ENCODE assay signal across 8 mouse cellular contexts in genomic region chr4:138972827-138973718, GRCm38 (mm10). TPM values are rescaled to one million over a fixed set of nuclear protein-coding genes. Genes with fewer than 3 reads are reported as not detected.
DNase-seq lines count a peak whose midpoint lies in the region; ATAC-seq lines count a peak whose summit lies in the region.

TSS of gene Tmco4 (plus strand) at chr4:138972888.

- peak; percentile 79 for ATAC-seq in embryonic facial prominence, embryonic 14.5 days (ENCODE audit: low read depth)
- peak; percentile 48; the same call in 1 of the 2 replicates for ATAC-seq in midbrain, embryonic 16.5 days

- H3K27me3 ChIP-seq in embryonic facial prominence, embryonic 14.5 days (replicated peaks; ENCODE audit: control insufficient read depth, insufficient read depth, low read length): no peaks in the 10 kb centered on the region
- no peaks in the 10 kb centered on the region for H3K27me3 ChIP-seq in midbrain, embryonic 16.5 days (ENCODE audit: control insufficient read depth, insufficient read depth, low read depth, low read length)

- H3K27ac ChIP-seq in embryonic facial prominence, embryonic 14.5 days (replicated peaks; ENCODE audit: low read depth, low read length): peak within 1 kb of the TSS; percentile 69
- H3K27ac ChIP-seq in midbrain, embryonic 16.5 days (ENCODE audit: low read length): no peak within 1 kb of the TSS

- H3K36me3 ChIP-seq in embryonic facial prominence, embryonic 14.5 days (ENCODE audit: control insufficient read depth, insufficient read depth, low read length): no peaks in the 10 kb centered on the region
- no peaks in the 10 kb centered on the region for H3K36me3 ChIP-seq in midbrain, embryonic 16.5 days (ENCODE audit: control insufficient read depth, insufficient read depth, low read length)

- peak within 1 kb of the TSS; percentile 66 for H3K4me3 ChIP-seq in embryonic facial prominence, embryonic 14.5 days (ENCODE audit: low read depth, low read length)
- H3K4me3 ChIP-seq in midbrain, embryonic 16.5 days (ENCODE audit: low read depth, low read length): peak within 1 kb of the TSS; percentile 38

- peak within 1 kb of the TSS; percentile 98 for H3K4me2 ChIP-seq in embryonic facial prominence, embryonic 14.5 days (ENCODE audit: low read depth, low read length)
- H3K4me2 ChIP-seq in midbrain, embryonic 16.5 days (ENCODE audit: low read length): peak within 1 kb of the TSS; percentile 60

- 1% methylated on average over 51 of the region's 60 CpGs for WGBS in embryonic facial prominence, embryonic 14.5 days
- 1% methylated on average over 53 of the region's 60 CpGs for WGBS in midbrain, embryonic 16.5 days

- no peaks in the 10 kb centered on the region for H3K9me3 ChIP-seq in embryonic facial prominence, embryonic 14.5 days (ENCODE audit: control insufficient read depth, low read length)
- no peaks in the 10 kb centered on the region for H3K9me3 ChIP-seq in midbrain, embryonic 16.5 days (replicated peaks; ENCODE audit: control insufficient read depth, low read length, poor library complexity, severe bottlenecking)

- DNase-seq in A20 (ENCODE audit: low read depth, low spot score): peak; percentile 93
- DNase-seq in adrenal gland, adult 8-10 months: peak; percentile 71
- DNase-seq in embryonic facial prominence, embryonic 14.5 days (ENCODE audit: low spot score): peak; percentile 81
- peak; percentile 85 to 88 for DNase-seq in heart, adult 9 months (ENCODE audit: low spot score in 2 of 2)
- peak; percentile 80 to 84 for DNase-seq in kidney, adult 8-10 months
- DNase-seq in liver: peak; percentile 81
- peak; percentile 83 to 86 for DNase-seq in spleen, postnatal 36 days (ENCODE audit: low spot score in 2 of 2)

- peak within 1 kb of the TSS; percentile 85 for H3K9ac ChIP-seq in embryonic facial prominence, embryonic 14.5 days (ENCODE audit: low read depth, low read length)
- peak within 1 kb of the TSS; percentile 65 for H3K9ac ChIP-seq in midbrain, embryonic 16.5 days (ENCODE audit: low read depth, low read length)

- peaks cover 8% of the 10 kb centered on the region; the same call in 1 of the 2 replicates for H3K4me1 ChIP-seq in embryonic facial prominence, embryonic 14.5 days (ENCODE audit: control insufficient read depth, insufficient read depth, low read length)
- H3K4me1 ChIP-seq in midbrain, embryonic 16.5 days (ENCODE audit: control insufficient read depth, insufficient read depth, low read length): peaks cover 6% of the 10 kb centered on the region; the same call in 1 of the 2 replicates

RNA-seq across cellular contexts. Expression of gene Tmco4, which starts in this region (rescaled TPM):
- total RNA-seq in adrenal gland, adult 8-10 months (2022): 10 to 100 TPM; 19.1 to 23.0 (median 21.1) TPM
- 3.8 and 4.7 TPM in 2 replicates for polyA plus RNA-seq in embryonic facial prominence, embryonic 14.5 days (2014; fragmentation: Nextera tagmentation; extraction: Ambion mirVana)
- 0.62 and 0.84 TPM in 2 replicates for polyA plus RNA-seq in midbrain, embryonic 16.5 days (2015; fragmentation: Nextera tagmentation; extraction: Ambion mirVana)

Comparison
In these comparisons a context has a peak if more than half of its experiments do, and no peak if none do; other contexts are left out.
1. Peak in ATAC-seq, H3K4me3 ChIP-seq, H3K9ac ChIP-seq and H3K4me2 ChIP-seq in midbrain, embryonic 16.5 days; RNA of the gene not detected or under 1 TPM.